Mouse (Mus musculus): ENCODE data around the gene Upf1.

Upf1 gene

GRCm38 (mm10) chr8:70327512-70327911 lies 25.6 kb downstream of the Upf1 start:
- peak; percentile 94 for DNase-seq (ENCODE audit: extremely low read depth, low read depth)

GRCm38 (mm10) chr8:70323716-70324115 lies 29.4 kb downstream of the Upf1 start:
- no peak for DNase-seq (ENCODE audit: extremely low read depth, low read depth)

GRCm38 (mm10) chr8:70317872-70318271 lies 35.2 kb downstream of the Upf1 start:
- DNase-seq (ENCODE audit: extremely low read depth, low read depth): no peak

DNA sequence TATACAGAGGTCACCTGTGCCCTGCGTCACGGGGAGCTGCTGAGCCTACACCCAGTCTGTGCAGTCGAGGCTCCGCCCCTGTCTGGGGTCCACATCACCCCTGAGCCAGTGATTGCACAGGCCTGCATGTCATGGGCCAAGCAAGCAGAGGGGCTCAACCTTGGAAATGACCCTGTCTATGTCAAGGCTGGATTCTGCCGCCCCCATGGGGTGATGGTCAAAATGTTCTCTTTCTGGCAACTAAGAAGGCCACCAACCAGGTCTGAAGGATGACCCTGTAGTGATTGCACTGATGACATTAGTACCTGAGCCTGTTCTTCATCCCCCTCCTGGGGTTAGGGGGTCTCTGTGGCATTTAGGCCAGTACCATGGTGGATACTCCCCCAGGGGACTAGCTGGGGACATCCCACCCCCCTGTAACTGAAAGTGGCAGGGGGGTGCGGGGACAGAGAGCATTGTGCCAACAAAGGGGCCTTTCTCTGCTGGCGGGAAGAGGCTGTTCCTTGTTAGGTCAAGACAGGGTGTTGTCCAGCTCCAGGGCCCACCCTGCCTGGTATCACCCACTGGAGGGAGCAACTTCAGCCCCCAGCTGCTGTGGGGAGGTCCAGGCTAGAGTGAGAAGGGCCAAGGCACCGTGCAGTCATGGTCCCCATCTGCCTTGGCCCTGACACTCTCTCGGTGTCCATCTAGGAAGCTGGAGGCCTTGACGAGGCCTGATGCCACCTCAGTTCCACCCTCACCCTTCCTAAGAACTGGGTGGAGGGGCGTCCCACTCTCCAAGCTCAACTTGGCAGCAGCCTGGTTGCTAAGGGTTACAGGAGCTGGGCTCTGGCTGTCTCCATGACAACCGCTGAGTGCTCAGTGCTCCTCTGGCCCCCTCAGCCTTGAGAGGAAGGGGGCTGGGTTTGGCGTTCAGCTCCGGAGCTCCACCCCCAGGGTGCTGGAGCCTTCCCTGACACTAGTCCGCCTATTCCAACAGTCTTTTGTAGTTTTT lies 36.3 kb downstream of the Upf1 start:
- no peak for DNase-seq (ENCODE audit: extremely low read depth, low read depth)

DNA sequence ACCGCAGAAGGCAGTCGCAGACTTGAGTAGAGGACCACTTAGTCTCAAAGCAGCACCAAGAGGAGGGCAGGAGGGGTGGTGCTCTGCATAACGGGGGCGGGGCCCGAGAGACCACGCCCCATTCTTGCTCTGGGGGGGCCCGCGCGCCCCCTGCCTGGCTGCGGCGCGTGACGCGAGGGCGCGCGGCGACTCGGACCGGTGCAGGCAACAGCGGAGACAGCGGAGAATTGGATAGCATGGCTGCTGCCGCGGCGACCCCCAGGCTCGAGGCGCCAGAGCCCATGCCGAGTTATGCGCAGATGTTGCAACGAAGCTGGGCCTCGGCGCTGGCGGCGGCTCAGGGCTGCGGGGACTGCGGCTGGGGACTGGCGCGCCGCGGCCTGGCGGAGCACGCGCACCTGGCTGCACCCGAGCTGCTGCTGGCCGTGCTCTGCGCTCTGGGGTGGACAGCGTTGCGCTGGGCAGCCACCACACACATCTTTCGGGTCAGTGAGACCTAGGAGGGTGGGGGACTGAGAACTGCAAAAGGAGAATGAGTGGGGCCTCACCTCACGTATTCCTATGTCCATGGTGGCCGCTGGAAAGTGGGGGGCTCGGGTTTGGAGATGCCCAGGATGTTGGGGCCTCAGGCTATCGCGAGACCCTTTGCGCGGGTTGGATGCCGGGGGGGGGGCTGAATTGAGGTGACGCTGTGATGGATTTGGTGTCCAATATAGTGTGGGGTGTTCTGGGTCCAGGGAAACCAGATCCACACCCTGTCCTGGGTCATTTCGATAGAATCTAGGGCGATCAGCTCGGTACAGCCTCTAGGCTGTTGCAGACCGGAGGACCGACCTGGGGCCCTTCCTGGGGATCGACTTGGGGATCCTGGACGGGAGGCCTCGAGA lies 37.2 kb downstream of the Upf1 start, which contains the start of gene Cers1:
Gene Cers1, plus strand, starts transcription at position 152 of the 887 bp plus-strand sequence.
- DNase-seq (ENCODE audit: extremely low read depth, low read depth): no peak

DNA sequence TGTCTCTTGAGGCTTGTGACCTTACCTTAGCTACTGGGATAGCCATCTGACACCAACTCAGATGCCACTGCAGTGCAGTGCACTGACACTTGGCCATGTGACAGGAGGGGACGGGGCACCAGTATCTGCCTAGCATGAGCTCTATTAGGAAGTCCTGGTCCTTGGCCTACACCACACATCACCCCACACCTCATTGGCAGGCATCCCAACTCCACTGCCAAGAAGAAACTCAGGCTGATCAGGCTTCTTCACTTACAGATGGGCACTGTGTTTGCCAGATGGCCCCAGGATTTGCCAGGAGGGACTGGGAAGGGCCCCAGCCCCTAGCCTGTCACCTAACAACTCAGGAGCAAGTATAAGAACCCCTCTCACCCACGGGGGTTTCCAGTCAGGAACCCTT lies 39.7 kb downstream of the Upf1 start:
- no peak for DNase-seq (ENCODE audit: extremely low read depth, low read depth)

GRCm38 (mm10) chr8:70309311-70309710 lies 43.8 kb downstream of the Upf1 start:
- no peak for DNase-seq (ENCODE audit: extremely low read depth, low read depth)

- DNase-seq (ENCODE audit: extremely low read depth, low read depth): no peak
Observed at GRCm38 (mm10) chr8:70302901-70303300, 50.2 kb downstream of the Upf1 start.

- DNase-seq (ENCODE audit: extremely low read depth, low read depth): peak; percentile 84
Observed at GRCm38 (mm10) chr8:70302358-70302890, 50.7 kb downstream of the Upf1 start, which contains the start of the genes Ddx49 and Cope. Gene Ddx49, minus strand, starts transcription at chr8:70302489. Gene Cope, plus strand, starts transcription at chr8:70302518.

GRCm38 (mm10) chr8:70300881-70301280 lies 52.2 kb downstream of the Upf1 start:
- DNase-seq (ENCODE audit: extremely low read depth, low read depth): no peak

DNA sequence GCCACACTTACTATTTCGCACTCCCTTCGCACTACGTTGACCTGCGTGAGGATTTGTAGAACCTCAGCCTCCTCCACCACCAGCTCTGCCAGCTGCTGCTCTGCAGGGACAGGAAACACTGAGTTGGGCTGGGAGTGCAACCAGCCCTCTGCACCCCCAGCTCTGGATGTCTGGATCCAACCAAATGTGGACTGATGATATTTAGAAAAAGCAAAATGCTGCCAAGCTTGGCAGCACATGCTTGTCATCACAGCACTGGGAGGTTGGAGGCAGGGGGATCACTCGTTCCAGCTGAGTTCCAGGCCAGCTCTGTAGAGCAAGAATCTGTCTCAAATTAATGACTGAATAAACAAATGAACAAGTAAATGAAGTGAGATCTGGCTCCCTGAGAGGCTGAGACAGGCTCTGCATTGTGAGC lies 59.1 kb downstream of the Upf1 start:
- no peak for DNase-seq (ENCODE audit: extremely low read depth, low read depth)

GRCm38 (mm10) chr8:70286737-70287136 lies 66.3 kb downstream of the Upf1 start:
- DNase-seq (ENCODE audit: extremely low read depth, low read depth): no peak

- DNase-seq (ENCODE audit: extremely low read depth, low read depth): no peak
Observed at GRCm38 (mm10) chr8:70285304-70285703, 67.8 kb downstream of the Upf1 start.

DNA sequence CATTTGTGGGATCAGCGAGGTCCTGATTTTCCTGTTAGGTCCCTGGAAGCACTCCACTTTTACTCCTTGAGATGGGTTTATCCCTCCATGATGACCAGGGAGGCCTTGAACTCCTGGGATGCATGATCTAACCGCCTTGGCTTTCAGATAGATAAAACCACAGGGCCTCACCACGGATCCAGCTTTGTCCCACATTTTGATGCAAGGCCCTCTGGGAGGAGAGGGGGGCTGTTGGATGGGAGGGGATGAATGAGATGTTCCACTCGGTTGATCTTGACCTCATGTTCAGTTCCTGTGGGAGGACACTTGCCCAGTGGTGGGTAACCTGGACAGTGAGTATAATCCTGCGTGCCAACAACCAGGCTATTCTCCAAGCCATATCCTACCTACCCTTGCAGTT lies 68.7 kb downstream of the Upf1 start:
- DNase-seq (ENCODE audit: extremely low read depth, low read depth): no peak

DNA sequence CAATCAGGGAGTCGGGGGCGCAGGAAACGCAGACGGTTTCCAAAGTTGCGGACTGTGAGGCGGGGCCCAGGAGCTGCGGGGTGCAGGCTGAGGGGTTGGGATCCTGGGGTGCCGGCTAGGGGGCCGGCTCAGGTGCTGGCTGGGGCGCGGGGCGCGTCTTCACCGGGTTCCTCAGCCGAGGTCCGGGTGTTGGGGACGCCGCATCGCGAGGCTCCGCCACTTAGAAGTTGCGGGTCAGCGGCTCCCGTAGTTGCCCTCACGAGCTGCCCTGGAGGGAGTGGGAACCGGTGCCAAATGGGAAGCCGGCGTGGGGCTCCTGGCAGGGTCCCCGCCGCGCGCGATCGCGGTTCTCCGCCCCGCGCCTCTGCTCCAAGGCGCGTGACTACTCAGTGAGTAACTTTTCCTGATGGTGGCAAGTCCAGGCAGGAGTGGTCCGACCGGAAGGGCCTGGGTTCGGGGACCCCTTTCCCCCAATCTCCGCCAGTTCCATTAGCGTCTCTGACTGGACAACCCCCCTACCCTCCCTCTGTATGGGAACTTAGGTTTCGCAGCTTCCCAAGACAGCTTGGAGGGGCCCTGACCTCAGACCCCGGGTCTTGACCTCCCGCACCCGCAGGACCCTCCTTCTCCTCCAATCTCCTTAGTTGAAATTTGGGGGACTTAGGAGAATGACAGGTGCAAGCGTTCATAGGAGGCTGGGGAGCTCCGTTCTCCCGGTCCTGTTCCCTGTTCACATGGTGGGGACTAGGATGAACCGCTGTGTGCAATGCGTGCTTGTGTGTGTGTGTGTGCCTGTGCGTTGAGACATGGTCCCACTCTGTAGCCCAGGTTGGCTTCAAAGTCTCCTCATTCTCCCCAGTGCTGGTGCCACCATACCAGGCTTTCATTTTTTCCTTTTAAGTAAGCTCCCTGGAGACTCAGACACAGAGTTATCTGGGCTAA lies 69.7 kb downstream of the Upf1 start:
- DNase-seq (ENCODE audit: extremely low read depth, low read depth): no peak

- DNase-seq (ENCODE audit: extremely low read depth, low read depth): peak; percentile 83
Observed at GRCm38 (mm10) chr8:70282603-70283135, 70.4 kb downstream of the Upf1 start, which contains the start of gene Homer3. Gene Homer3, plus strand, starts transcription at chr8:70282827.
